Mouse (Mus musculus) spleen, postnatal 0 days (tissue): ENCODE results near the gene Cilp. TPM values are rescaled to one million over a fixed set of nuclear protein-coding genes. Genes with fewer than 3 reads are reported as not detected.

Source experiments
- polyA plus RNA-seq: library from polyadenylated mRNA; unstranded; fragments of >200 nt; fragmentation: Nextera tagmentation; extraction: Ambion mirVana; gene quantifications from 2 replicates; pipeline ENCODE4 v1.2.1, GENCODE M21; 2015

The Cilp gene
- polyA plus RNA-seq: 0.32 and 0.90 TPM in 2 replicates

DNA sequence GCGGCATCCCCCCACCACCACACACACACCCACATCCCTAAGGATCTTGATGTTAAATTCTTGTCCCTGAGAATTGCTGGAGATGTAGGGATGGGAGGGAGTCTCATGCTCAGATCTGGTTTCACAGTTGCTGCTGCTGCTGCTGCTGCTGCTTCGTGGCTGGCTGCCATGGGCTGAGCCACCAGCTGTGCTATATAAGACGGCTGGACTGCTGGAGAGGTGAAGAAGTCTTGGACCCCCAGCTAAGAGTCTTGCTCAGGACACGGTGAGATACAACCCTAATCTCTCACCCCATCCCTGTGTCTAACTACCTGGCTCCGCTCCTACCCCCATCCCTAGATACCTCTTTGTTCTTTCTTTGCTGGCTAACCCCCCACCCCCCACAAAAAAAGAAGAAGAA lies at the start of gene Cilp:
Gene Cilp, plus strand, starts transcription at position 222 of the 400 bp plus-strand sequence.

DNA sequence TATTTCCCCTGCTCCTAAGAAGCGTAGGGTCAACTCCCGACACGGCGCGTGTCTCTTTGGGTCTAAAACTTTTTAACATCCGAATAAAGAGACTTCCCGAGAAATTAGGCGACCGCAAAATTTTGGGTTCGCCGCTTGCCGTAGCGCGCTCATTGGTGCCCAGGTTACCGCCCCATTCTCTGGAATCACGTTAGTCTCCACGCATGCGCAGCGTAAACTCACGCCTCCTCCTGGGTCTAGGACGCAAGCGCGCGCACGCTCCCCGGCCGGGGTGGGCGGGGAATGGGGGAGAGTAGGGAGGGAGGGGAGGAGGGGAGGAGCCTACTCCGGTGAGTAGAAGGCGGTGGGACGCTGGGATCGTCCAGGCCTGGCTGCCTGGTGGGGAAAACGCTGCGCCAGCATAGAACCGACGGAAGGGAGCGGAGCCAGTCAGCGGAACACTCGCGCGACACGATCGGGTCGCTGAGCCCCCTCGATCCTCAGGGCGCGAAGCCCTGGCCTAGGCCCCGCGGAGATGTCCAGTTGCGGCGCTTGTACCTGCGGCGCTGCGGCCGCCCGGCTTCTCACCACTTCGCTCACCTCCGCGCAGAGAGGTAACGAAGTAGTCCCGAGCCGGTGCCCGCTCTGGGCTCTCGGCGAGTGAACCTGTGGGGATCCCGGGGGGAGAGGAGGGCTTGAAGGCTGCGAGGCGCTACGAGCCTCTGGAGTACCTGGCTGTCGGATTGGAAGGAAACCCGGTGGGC lies 29.2 kb downstream of the Cilp start, which contains the start of gene Clpx:
Gene Clpx, plus strand, starts transcription at position 288 of the 743 bp plus-strand sequence.

Other genes starting within 250 kb of the Cilp start
- gene Hacd3, start 243.5 kb upstream of the Cilp start, polyA plus RNA-seq: 37.6 and 40.5 TPM in 2 replicates
- 20.2 and 22.4 TPM in 2 replicates for gene Dpp8, start 232.8 kb upstream of the Cilp start, polyA plus RNA-seq
- gene Igdcc4, start 163.7 kb upstream of the Cilp start, polyA plus RNA-seq: 2.0 and 3.5 TPM in 2 replicates
- gene Igdcc3, start 124.0 kb upstream of the Cilp start, polyA plus RNA-seq: 0.18 TPM in 1 of 2 replicates, not detected in the other
- gene Parp16, start 69.8 kb upstream of the Cilp start, polyA plus RNA-seq: 8.9 and 10.6 TPM in 2 replicates
- 29.9 and 31.9 TPM in 2 replicates for gene Clpx, start 29.1 kb downstream of the Cilp start, polyA plus RNA-seq
- 7.1 and 8.2 TPM in 2 replicates for gene Pdcd7, start 80.9 kb downstream of the Cilp start, polyA plus RNA-seq
- 0.28 and 0.30 TPM in 2 replicates for gene Ubap1l, start 95.9 kb downstream of the Cilp start, polyA plus RNA-seq
- 0.12 and 0.17 TPM in 2 replicates for gene Kbtbd13, start 126.5 kb downstream of the Cilp start, polyA plus RNA-seq
- 1.7 and 2.4 TPM in 2 replicates for gene Rasl12, start 133.3 kb downstream of the Cilp start, polyA plus RNA-seq
- gene Slc51b, start 157.8 kb downstream of the Cilp start, polyA plus RNA-seq: not detected in 2 replicates
- 8.6 and 11.7 TPM in 2 replicates for gene Mtfmt, start 170.6 kb downstream of the Cilp start, polyA plus RNA-seq
- 30.6 and 47.7 TPM in 2 replicates for gene Spg21, start 195.8 kb downstream of the Cilp start, polyA plus RNA-seq